Mouse (Mus musculus): ENCODE data around the gene Cyp2d11. TPM values are rescaled to one million over a fixed set of nuclear protein-coding genes. Genes with fewer than 3 reads are reported as not detected.
"Not testable (repeated sequence)": the region's sequence is repeated elsewhere in the genome, so short reads cannot be mapped to it uniquely, and the experiment has no call there.

The Cyp2d11 gene
- polyA plus RNA-seq, 1 experiment, result not detected

GRCm38 (mm10) chr15:82374437-82374836 lies 19.4 kb downstream of the Cyp2d11 start:
- no peak for TF ChIP-seq CTCF (IDR thresholded peaks at IDR 0.05; ENCODE audit: low read depth, low read length)
- no peak for TF ChIP-seq POLR2A (IDR thresholded peaks at IDR 0.05; ENCODE audit: borderline replicate concordance, low read depth, low read length)
- 0 out of 2 replicates have a peak, but pooled peaks cover under 1% of the 10 kb centered on the region for H3K4me1 ChIP-seq (ENCODE audit: control insufficient read depth, insufficient read depth, low read length)
- H3K27ac ChIP-seq (ENCODE audit: insufficient read depth, low read depth, low read length), result no peak overlapping the region
- no peak overlapping the region for H3K4me3 ChIP-seq (ENCODE audit: insufficient read depth, low read length)

GRCm38 (mm10) chr15:82372991-82373390 lies 20.8 kb downstream of the Cyp2d11 start:
- Histone ChIP-seq H3K4me3 (ENCODE audit: insufficient read depth, low read length) (no peak overlapping the region), H3K4me1 (ENCODE audit: control insufficient read depth, insufficient read depth, low read length) (no peaks in the 10 kb centered on the region)

GRCm38 (mm10) chr15:82372446-82372845 lies 21.4 kb downstream of the Cyp2d11 start:
- no peaks in the 10 kb centered on the region for H3K4me1 ChIP-seq (ENCODE audit: control insufficient read depth, insufficient read depth, low read length)
- H3K4me3 ChIP-seq (ENCODE audit: insufficient read depth, low read length), result no peak overlapping the region
- TF ChIP-seq CTCF (IDR thresholded peaks at IDR 0.05; ENCODE audit: low read depth, low read length) (no peak), POLR2A (IDR thresholded peaks at IDR 0.05; ENCODE audit: borderline replicate concordance, low read depth, low read length) (no peak)

More at GRCm38 (mm10) chr15:82372991-82373390, 20.8 kb downstream of the Cyp2d11 start:
- no peak for TF ChIP-seq POLR2A (IDR thresholded peaks at IDR 0.05; ENCODE audit: borderline replicate concordance, low read depth, low read length)
- H3K27ac ChIP-seq (ENCODE audit: insufficient read depth, low read depth, low read length), result no peak overlapping the region

GRCm38 (mm10) chr15:82368851-82369250 lies 25.0 kb downstream of the Cyp2d11 start:
- no peak overlapping the region for H3K4me3 ChIP-seq (ENCODE audit: insufficient read depth, low read length)
- H3K27ac ChIP-seq (ENCODE audit: insufficient read depth, low read depth, low read length), result no peak overlapping the region
- no peak for TF ChIP-seq CTCF (IDR thresholded peaks at IDR 0.05; ENCODE audit: low read depth, low read length)
- no peak for TF ChIP-seq POLR2A (IDR thresholded peaks at IDR 0.05; ENCODE audit: borderline replicate concordance, low read depth, low read length)
- H3K4me1 ChIP-seq (ENCODE audit: control insufficient read depth, insufficient read depth, low read length), result no peaks in the 10 kb centered on the region

More at GRCm38 (mm10) chr15:82372446-82372845, 21.4 kb downstream of the Cyp2d11 start:
- H3K27ac ChIP-seq (ENCODE audit: insufficient read depth, low read depth, low read length), result no peak overlapping the region

- H3K4me3 ChIP-seq (ENCODE audit: insufficient read depth, low read length), result no peak overlapping the region
- no peak overlapping the region for H3K27ac ChIP-seq (ENCODE audit: insufficient read depth, low read depth, low read length)
- no peaks in the 10 kb centered on the region for H3K4me1 ChIP-seq (ENCODE audit: control insufficient read depth, insufficient read depth, low read length)
- no peak for TF ChIP-seq POLR2A (IDR thresholded peaks at IDR 0.05; ENCODE audit: borderline replicate concordance, low read depth, low read length)
- no peak for TF ChIP-seq CTCF (IDR thresholded peaks at IDR 0.05; ENCODE audit: low read depth, low read length)
Observed at GRCm38 (mm10) chr15:82368146-82368545, 25.7 kb downstream of the Cyp2d11 start.

- not testable (repeated sequence) for H3K27ac ChIP-seq (ENCODE audit: insufficient read depth, low read depth, low read length); H3K4me1 ChIP-seq (ENCODE audit: control insufficient read depth, insufficient read depth, low read length)
- H3K4me3 ChIP-seq (ENCODE audit: insufficient read depth, low read length), result peak overlapping the region; percentile 36
Observed at GRCm38 (mm10) chr15:82364561-82364960, 29.3 kb downstream of the Cyp2d11 start.

- not testable (repeated sequence) for H3K4me3 ChIP-seq (ENCODE audit: insufficient read depth, low read length); H3K4me1 ChIP-seq (ENCODE audit: control insufficient read depth, insufficient read depth, low read length); H3K27ac ChIP-seq (ENCODE audit: insufficient read depth, low read depth, low read length)
Observed at GRCm38 (mm10) chr15:82363801-82364200, 30.0 kb downstream of the Cyp2d11 start.

GRCm38 (mm10) chr15:82362234-82362633 lies 31.6 kb downstream of the Cyp2d11 start:
- H3K4me1 ChIP-seq (ENCODE audit: control insufficient read depth, insufficient read depth, low read length), result no peaks in the 10 kb centered on the region
- TF ChIP-seq CTCF (IDR thresholded peaks at IDR 0.05; ENCODE audit: low read depth, low read length) (no peak), POLR2A (IDR thresholded peaks at IDR 0.05; ENCODE audit: borderline replicate concordance, low read depth, low read length) (no peak)
- H3K4me3 ChIP-seq (ENCODE audit: insufficient read depth, low read length), result no peak overlapping the region
- H3K27ac ChIP-seq (ENCODE audit: insufficient read depth, low read depth, low read length), result no peak overlapping the region

- TF ChIP-seq POLR2A (IDR thresholded peaks at IDR 0.05; ENCODE audit: borderline replicate concordance, low read depth, low read length) (no peak), CTCF (IDR thresholded peaks at IDR 0.05; ENCODE audit: low read depth, low read length) (no peak)
- no peaks in the 10 kb centered on the region for H3K4me1 ChIP-seq (ENCODE audit: control insufficient read depth, insufficient read depth, low read length)
- H3K4me3 ChIP-seq (ENCODE audit: insufficient read depth, low read length), result no peak overlapping the region
- H3K27ac ChIP-seq (ENCODE audit: insufficient read depth, low read depth, low read length), result no peak overlapping the region
Observed at GRCm38 (mm10) chr15:82361459-82362018, 32.3 kb downstream of the Cyp2d11 start.

GRCm38 (mm10) chr15:82358431-82359260 lies 35.2 kb downstream of the Cyp2d11 start:
- H3K4me1 ChIP-seq (ENCODE audit: control insufficient read depth, insufficient read depth, low read length), result no peaks in the 10 kb centered on the region
- no peak for TF ChIP-seq POLR2A (IDR thresholded peaks at IDR 0.05; ENCODE audit: borderline replicate concordance, low read depth, low read length)
- TF ChIP-seq CTCF (IDR thresholded peaks at IDR 0.05; ENCODE audit: low read depth, low read length), result no peak
- H3K27ac ChIP-seq (ENCODE audit: insufficient read depth, low read depth, low read length), result no peak overlapping the region
- H3K4me3 ChIP-seq (ENCODE audit: insufficient read depth, low read length), result no peak overlapping the region
